Comparison of ENCODE assay signal across 7 mouse cellular contexts in genomic region chr1:126830031-126830927, GRCm38 (mm10). TPM values are rescaled to one million over a fixed set of nuclear protein-coding genes. Genes with fewer than 3 reads are reported as not detected.
DNase-seq lines count a peak whose midpoint lies in the region; ATAC-seq and TF ChIP-seq lines count a peak whose summit lies in the region.

TSS of gene Nckap5 (minus strand) at chr1:126830799.

- H3K27ac ChIP-seq in forebrain, embryonic 12.5 days: peak within 1 kb of the TSS; percentile 88
- peak within 1 kb of the TSS; percentile 66 to 82 for H3K27ac ChIP-seq in heart, embryonic 14.5 days (replicated peaks in 1 of 2; ENCODE audit: control insufficient read depth in 1 of 2, insufficient read depth in 1 of 2, low read depth in 2 of 2, low read length in 2 of 2)
- H3K27ac ChIP-seq in kidney, embryonic 16.5 days (ENCODE audit: low read length): peak within 1 kb of the TSS; percentile 30; the same call in 1 of the 2 replicates
- H3K27ac ChIP-seq in limb, embryonic 15.5 days: peak within 1 kb of the TSS; percentile 90
- H3K27ac ChIP-seq in midbrain, postnatal 0 days (ENCODE audit: low read depth, low read length): peak within 1 kb of the TSS; percentile 57

- H3K9me3 ChIP-seq in forebrain, embryonic 12.5 days: no peaks in the 10 kb centered on the region
- no peaks in the 10 kb centered on the region for H3K9me3 ChIP-seq in heart, embryonic 14.5 days (ENCODE audit: control insufficient read depth, low read length)
- H3K9me3 ChIP-seq in kidney, embryonic 16.5 days (ENCODE audit: low read length): 0 out of 2 replicates have a peak, but pooled peaks cover 4% of the 10 kb centered on the region
- no peaks in the 10 kb centered on the region for H3K9me3 ChIP-seq in limb, embryonic 15.5 days
- H3K9me3 ChIP-seq in midbrain, postnatal 0 days (ENCODE audit: low read length): no peaks in the 10 kb centered on the region

- peak; percentile 88 for ATAC-seq in forebrain, embryonic 12.5 days (ENCODE audit: low FRiP score)
- ATAC-seq in heart, embryonic 14.5 days (ENCODE audit: insufficient number of reproducible peaks, insufficient read depth, low FRiP score, low read depth): peak; percentile 37
- peak; percentile 70 for ATAC-seq in kidney, embryonic 16.5 days (ENCODE audit: low FRiP score, low TSS enrichment)
- ATAC-seq in limb, embryonic 15.5 days (ENCODE audit: insufficient number of reproducible peaks, low FRiP score, low TSS enrichment, low read depth): peak; percentile 77
- ATAC-seq in midbrain, postnatal 0 days (ENCODE audit: low FRiP score): peak; percentile 74; the same call in 1 of the 2 replicates

- H3K4me2 ChIP-seq in forebrain, embryonic 12.5 days: peak within 1 kb of the TSS; percentile 63
- H3K4me2 ChIP-seq in heart, embryonic 14.5 days (ENCODE audit: low read length): peak within 1 kb of the TSS; percentile 87
- H3K4me2 ChIP-seq in kidney, embryonic 16.5 days (replicated peaks; ENCODE audit: low read depth, low read length): peak within 1 kb of the TSS; percentile 84
- peak within 1 kb of the TSS; percentile 77 for H3K4me2 ChIP-seq in limb, embryonic 15.5 days
- peak within 1 kb of the TSS; percentile 83 for H3K4me2 ChIP-seq in midbrain, postnatal 0 days (ENCODE audit: low read depth, low read length, poor library complexity, severe bottlenecking)

- 0 out of 2 replicates have a peak, but pooled peaks cover 16% of the 10 kb centered on the region for H3K27me3 ChIP-seq in forebrain, embryonic 12.5 days
- H3K27me3 ChIP-seq in heart, embryonic 14.5 days (ENCODE audit: control insufficient read depth, insufficient read depth, low read length): no peaks in the 10 kb centered on the region
- peaks cover 5% of the 10 kb centered on the region; the same call in 1 of the 2 replicates for H3K27me3 ChIP-seq in kidney, embryonic 16.5 days (ENCODE audit: insufficient read depth, low read length)
- no peaks in the 10 kb centered on the region for H3K27me3 ChIP-seq in limb, embryonic 15.5 days
- no peaks in the 10 kb centered on the region for H3K27me3 ChIP-seq in midbrain, postnatal 0 days (ENCODE audit: insufficient read depth, low read length)

- H3K36me3 ChIP-seq in forebrain, embryonic 12.5 days (replicated peaks): no peaks in the 10 kb centered on the region
- H3K36me3 ChIP-seq in heart, embryonic 14.5 days (ENCODE audit: control insufficient read depth, insufficient read depth, low read length): no peaks in the 10 kb centered on the region
- H3K36me3 ChIP-seq in kidney, embryonic 16.5 days (ENCODE audit: insufficient read depth, low read length): no peaks in the 10 kb centered on the region
- no peaks in the 10 kb centered on the region for H3K36me3 ChIP-seq in limb, embryonic 15.5 days
- H3K36me3 ChIP-seq in midbrain, postnatal 0 days (ENCODE audit: insufficient read depth, low read length): no peaks in the 10 kb centered on the region

- H3K9ac ChIP-seq in forebrain, embryonic 12.5 days: peak within 1 kb of the TSS; percentile 40; the same call in 1 of the 2 replicates
- peak within 1 kb of the TSS; percentile 64 for H3K9ac ChIP-seq in heart, embryonic 14.5 days (ENCODE audit: low read length)
- peak within 1 kb of the TSS; percentile 61 for H3K9ac ChIP-seq in kidney, embryonic 16.5 days (replicated peaks; ENCODE audit: low read length)
- H3K9ac ChIP-seq in limb, embryonic 15.5 days: peak within 1 kb of the TSS; percentile 28; the same call in 1 of the 2 replicates
- 0 out of 2 replicates have a peak within 1 kb of the TSS, but pooled peaks have one; percentile 3 for H3K9ac ChIP-seq in midbrain, postnatal 0 days (replicated peaks; ENCODE audit: low read length, poor library complexity, severe bottlenecking)

- TF ChIP-seq CTCF in midbrain, postnatal 0 days (IDR thresholded peaks at IDR 0.05): no peak

- DNase-seq in cerebellum, adult 11 months: peak; percentile 7
- peak; percentile 91 for DNase-seq in midbrain, postnatal 0 days (ENCODE audit: low spot score)
- DNase-seq in testis, postnatal 10 days (ENCODE audit: low spot score): peak; percentile 81

- peaks cover 25% of the 10 kb centered on the region for H3K4me1 ChIP-seq in forebrain, embryonic 12.5 days
- peaks cover 4 to 9% of the 10 kb centered on the region in 2 experiments; a peak in 3 of 4 replicates for H3K4me1 ChIP-seq in heart, embryonic 14.5 days (ENCODE audit: control insufficient read depth in 2 of 2, insufficient read depth in 2 of 2, low read length in 2 of 2)
- no peaks in the 10 kb centered on the region for H3K4me1 ChIP-seq in kidney, embryonic 16.5 days (ENCODE audit: insufficient read depth, low read length)
- H3K4me1 ChIP-seq in limb, embryonic 15.5 days: peaks cover 24% of the 10 kb centered on the region
- no peaks in the 10 kb centered on the region for H3K4me1 ChIP-seq in midbrain, postnatal 0 days (ENCODE audit: insufficient read depth, low read length)

- H3K4me3 ChIP-seq in forebrain, embryonic 12.5 days (replicated peaks): peak within 1 kb of the TSS; percentile 39
- peak within 1 kb of the TSS; percentile 49 to 64 for H3K4me3 ChIP-seq in heart, embryonic 14.5 days (ENCODE audit: control insufficient read depth in 1 of 2, insufficient read depth in 1 of 2, low read depth in 1 of 2, low read length in 2 of 2)
- peak within 1 kb of the TSS; percentile 47 for H3K4me3 ChIP-seq in kidney, embryonic 16.5 days (ENCODE audit: low read length)
- H3K4me3 ChIP-seq in limb, embryonic 15.5 days: peak within 1 kb of the TSS; percentile 47
- peak within 1 kb of the TSS; percentile 37 for H3K4me3 ChIP-seq in midbrain, postnatal 0 days (ENCODE audit: low read depth, low read length)

- 2% methylated on average over 35 of the region's 35 CpGs for WGBS in forebrain, embryonic 12.5 days
- WGBS in heart, embryonic 14.5 days: 2% methylated on average over 35 of the region's 35 CpGs
- under 1% methylated on average over 35 of the region's 35 CpGs for WGBS in kidney, embryonic 16.5 days
- WGBS in limb, embryonic 15.5 days: under 1% methylated on average over 35 of the region's 35 CpGs
- WGBS in midbrain, postnatal 0 days: 1% methylated on average over 35 of the region's 35 CpGs

RNA-seq across cellular contexts. Expression of gene Nckap5, which starts in this region (rescaled TPM):
- polyA plus RNA-seq in forebrain, embryonic 12.5 days (2016; fragmentation: Nextera tagmentation; extraction: Ambion mirVana): 24.5 and 28.3 TPM in 2 replicates
- polyA plus RNA-seq in heart, embryonic 14.5 days (2014; fragmentation: Nextera tagmentation; extraction: Ambion mirVana): 9.4 and 10.9 TPM in 2 replicates
- polyA plus RNA-seq in kidney, embryonic 16.5 days (2015; fragmentation: Nextera tagmentation; extraction: Ambion mirVana): 4.1 and 4.2 TPM in 2 replicates
- polyA plus RNA-seq in limb, embryonic 15.5 days (2015; fragmentation: Nextera tagmentation; extraction: Ambion mirVana): 11.9 and 12.1 TPM in 2 replicates
- total RNA-seq in midbrain, postnatal 0 days (2014; rRNA removed): 7.8 and 8.7 TPM in 2 replicates
- polyA plus RNA-seq in midbrain, postnatal 0 days (2015; fragmentation: Nextera tagmentation; extraction: Ambion mirVana): 5.3 and 6.3 TPM in 2 replicates

Comparison
In these comparisons a context has a peak if more than half of its experiments do, and no peak if none do; other contexts are left out.
1. Peak in every context shown above with its lines: DNase-seq, ATAC-seq, H3K4me3 ChIP-seq and H3K27ac ChIP-seq.
2. DNase-seq: peak in every context shown above with its lines; median percentile 91 in midbrain, postnatal 0 days; 81 in testis, postnatal 10 days; 7 in cerebellum, adult 11 months.
3. ATAC-seq: peak in every context shown above with its lines; median percentile 88 in forebrain, embryonic 12.5 days; 77 in limb, embryonic 15.5 days; 74 in midbrain, postnatal 0 days; 70 in kidney, embryonic 16.5 days; 37 in heart, embryonic 14.5 days.
4. H3K27ac ChIP-seq: peak in every context shown above with its lines; median percentile 90 in limb, embryonic 15.5 days; 88 in forebrain, embryonic 12.5 days; 74 in heart, embryonic 14.5 days; 57 in midbrain, postnatal 0 days; 30 in kidney, embryonic 16.5 days.
5. H3K9ac ChIP-seq: peak in every context shown above with its lines; median percentile 64 in heart, embryonic 14.5 days; 61 in kidney, embryonic 16.5 days; 40 in forebrain, embryonic 12.5 days; 28 in limb, embryonic 15.5 days; 3 in midbrain, postnatal 0 days.